Mouse (Mus musculus) left cerebral cortex, postnatal 4 days (tissue): ENCODE measurements around the gene Fam208b. TPM values are rescaled to one million over a fixed set of nuclear protein-coding genes. Genes with fewer than 3 reads are reported as not detected.
A peak's percentile ranks its signal among the peaks of the same experiment; 100 is the strongest.

ENCODE experiments used
- DNase-seq: peaks from one replicate; pipeline ENCODE4 v3.0.0-alpha.2; 2022
- intact Hi-C: fragments of 180-260 bp; cut with DNase I; formaldehyde crosslinking; loops from one replicate; pipeline ENCODE4 v1.15.1; 2025
- total RNA-seq, 2 experiments: library from RNA; stranded (reverse); gene quantifications; 2 replicates each; pipeline ENCODE4 v1.2.3; 2021

Gene Fam208b
- 10 to 100 TPM; 42.5 to 43.7 TPM for total RNA-seq

DNA sequence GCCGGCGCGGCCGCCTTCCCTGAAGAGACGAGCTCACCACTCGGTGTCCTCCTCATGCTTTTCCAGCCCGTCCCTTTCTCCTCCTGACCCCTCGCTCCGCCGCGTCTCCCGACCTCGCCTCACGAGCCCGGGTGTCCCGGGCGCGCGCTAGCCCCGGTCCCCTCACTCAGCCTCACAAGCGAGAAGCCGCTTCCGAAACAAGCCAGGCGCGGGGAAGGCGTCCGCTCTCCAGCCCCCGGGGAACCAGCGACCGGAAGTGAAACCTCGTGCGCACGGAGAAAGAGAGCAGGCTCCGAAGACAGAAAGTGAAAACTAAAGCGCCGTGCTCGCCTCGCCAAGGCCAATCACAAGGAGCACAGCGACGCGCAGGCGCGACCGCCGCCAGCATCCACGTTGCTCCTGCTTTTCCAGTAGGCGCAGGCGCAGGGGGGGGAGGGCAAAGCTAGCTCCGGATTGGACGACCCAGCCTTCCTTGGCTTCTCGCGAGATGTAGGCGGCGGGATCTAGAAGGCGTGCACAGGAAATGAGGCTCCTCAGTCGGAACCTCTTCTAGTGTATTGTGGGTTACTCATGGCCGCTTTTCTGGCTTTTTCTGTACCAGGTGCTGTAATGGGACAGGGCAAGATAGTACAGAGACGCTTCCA lies at the start of gene Fam208b:
Fam208b (minus strand) TSS at position 314 of the 644 bp plus-strand sequence.
- DNase-seq, result peak; percentile 99
- intact Hi-C loops, result no loop called here

DNA sequence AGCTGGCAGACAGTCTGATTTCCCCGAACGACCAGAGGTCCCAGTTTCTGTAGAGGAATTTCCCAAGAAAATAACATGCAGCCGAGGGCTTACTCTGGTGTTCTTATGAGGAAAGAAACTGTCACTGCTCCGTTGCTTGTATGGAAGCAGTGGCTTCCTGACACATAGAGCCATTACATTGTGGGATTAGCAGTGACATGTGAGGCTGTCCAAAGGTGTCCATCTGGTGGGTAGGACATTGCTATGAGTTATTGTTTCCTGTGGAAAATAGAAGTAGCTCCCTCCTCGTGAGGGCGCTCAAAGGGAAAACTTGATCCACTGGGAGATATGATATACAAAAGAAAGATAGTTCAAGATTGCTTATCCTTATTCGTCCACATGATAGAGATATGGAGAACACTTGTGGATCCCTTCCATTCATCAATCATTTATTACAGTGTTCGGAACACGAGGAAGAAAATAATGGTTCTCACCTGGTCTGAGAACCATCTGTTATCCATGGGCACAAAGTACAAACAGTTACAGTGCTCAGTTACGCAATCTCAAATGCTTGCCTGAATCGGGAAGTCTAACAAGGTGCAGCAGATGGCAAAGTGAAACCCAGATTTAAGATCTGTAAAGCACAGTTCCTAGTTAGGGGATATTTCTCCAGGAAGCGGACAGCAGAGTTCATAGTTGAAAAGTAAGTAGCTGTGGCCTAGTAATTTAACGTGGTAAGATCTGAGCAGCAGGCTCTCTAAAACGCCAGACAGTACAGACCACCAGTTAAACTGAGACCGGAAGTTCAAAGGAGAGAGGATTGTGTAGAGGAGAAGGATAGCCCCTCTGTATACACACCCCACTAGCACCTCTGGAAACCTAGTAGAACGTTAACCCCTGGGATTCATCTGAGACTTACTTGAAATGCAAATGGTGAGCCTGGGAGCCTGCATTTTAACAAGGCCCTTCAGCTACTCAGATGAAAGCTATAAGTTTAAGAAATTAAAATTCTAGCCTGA lies 48.6 kb upstream of the Fam208b start:
- intact Hi-C loops, result no loop called here
- no peak for DNase-seq

DNA sequence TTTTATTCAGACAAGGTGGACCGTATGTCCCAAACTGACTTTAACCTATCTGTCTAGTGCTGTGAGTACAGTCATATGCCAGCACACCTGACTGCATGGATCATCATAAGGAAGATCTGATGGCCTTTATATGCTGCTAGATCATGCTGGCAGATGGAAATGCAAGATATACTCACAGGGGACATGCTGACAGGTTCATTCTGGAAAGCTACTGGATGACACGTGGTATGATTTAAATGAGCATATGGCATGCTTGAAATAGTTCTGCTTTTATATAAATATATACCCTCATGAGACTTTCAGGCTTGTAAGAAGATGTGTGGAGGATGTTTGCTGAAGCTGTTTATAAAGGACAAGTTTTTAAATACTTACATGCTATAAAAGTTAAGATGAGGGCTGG lies 43.5 kb upstream of the Fam208b start:
- DNase-seq, result no peak

DNA sequence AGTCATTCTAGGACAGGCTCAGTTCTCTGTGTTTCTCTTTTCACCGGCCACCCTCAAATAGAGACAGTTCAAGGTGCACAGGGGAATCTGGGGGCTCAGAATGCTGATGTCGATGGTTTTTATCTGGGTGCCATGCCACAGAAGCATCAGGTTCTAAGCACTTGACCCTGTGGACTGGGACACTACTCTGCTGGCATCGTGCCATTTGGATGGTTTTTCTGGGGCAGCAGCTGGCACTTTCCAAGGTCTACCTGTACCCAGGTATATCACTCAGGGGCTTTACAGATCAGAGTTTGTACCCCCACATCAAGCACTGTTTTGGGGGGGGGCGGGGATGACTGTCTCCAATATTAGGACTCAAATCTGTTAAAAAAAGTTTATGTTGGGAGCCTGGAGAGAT lies 39.7 kb upstream of the Fam208b start:
- intact Hi-C loops, result no loop called here
- no peak for DNase-seq

More for the DNA sequence above, 43.5 kb upstream of the Fam208b start:
- intact Hi-C loops, result no loop called here

DNA sequence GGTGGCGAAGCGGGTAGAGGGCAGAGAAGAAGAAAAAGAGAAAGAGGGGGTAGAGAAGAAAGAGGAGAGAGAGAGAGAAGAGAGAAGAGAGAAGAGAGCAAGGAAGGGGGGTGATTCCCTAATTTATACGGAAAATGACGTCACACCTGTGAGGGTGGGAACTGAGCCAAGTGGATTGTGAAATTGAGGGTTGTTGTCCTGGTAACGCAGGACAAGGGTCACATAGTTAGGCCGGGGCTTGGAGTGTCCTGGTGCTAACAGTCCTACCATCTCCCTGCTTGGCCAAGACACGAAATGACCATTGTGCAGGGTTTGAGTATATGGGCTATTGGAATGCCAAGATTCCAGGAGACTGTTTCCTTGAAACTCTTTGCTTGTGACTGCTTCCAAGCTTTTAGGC lies 35.7 kb upstream of the Fam208b start:
- intact Hi-C loops, result no loop called here
- no peak for DNase-seq

DNA sequence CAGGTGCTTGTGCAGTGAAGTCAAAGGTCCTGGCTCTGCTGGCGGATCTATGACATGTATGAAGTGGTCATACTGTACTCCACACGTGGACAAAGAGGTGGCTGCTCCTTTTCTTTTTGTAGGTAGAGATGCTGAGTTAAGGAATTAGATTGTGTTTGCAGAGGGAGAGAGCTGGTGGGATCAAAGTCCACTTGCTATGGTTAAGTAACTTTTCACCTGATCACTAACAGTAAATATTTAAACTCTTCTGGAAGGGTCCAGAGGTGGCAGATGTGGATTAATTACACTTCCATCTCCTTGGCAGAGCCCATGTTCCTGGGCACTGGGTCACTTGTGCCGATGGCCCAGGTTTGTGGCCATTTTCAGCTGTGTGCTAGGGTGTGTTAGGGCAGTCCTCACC lies 35.0 kb upstream of the Fam208b start:
- no peak for DNase-seq
- intact Hi-C loops, result no loop called here

DNA sequence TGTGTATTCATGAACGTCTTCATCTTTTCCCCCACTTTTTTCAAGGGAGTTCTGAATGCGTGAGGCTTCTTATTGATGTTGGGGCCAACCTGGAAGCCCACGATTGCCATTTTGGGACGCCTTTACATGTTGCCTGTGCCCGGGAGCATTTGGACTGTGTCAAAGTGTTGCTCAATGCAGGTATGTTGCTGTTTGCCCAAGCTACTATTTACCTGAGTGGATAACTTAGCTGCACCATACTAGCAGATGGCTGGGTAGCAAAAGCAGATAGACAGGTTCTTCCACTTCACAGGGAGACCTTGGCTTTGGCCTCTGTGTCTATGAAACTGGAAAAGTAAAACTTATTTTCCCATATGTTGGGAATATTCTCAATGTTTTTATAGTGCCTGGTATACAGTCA lies 34.0 kb upstream of the Fam208b start:
- intact Hi-C loops, result no loop called here
- no peak for DNase-seq

DNA sequence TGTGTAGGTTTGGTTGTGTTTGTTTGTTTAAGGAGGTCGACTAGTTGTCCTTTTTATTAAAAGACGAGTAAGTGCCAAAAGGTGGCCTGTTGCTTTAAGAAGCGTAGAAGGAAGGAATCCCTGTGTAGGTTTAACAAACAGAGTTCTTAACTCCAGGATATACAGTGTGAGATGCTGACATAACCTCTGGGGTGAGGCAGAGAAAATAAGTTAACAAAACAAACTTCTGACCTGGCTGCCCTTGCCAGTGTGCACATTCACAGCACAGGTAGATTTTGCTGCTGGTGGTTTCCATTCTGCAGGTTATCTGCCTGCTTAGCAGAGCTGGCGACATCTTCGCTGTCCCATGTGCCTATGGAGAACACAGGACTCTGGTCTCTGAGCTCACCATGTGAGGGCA lies 31.6 kb upstream of the Fam208b start:
- intact Hi-C loops, result no loop called here
- DNase-seq, result no peak

DNA sequence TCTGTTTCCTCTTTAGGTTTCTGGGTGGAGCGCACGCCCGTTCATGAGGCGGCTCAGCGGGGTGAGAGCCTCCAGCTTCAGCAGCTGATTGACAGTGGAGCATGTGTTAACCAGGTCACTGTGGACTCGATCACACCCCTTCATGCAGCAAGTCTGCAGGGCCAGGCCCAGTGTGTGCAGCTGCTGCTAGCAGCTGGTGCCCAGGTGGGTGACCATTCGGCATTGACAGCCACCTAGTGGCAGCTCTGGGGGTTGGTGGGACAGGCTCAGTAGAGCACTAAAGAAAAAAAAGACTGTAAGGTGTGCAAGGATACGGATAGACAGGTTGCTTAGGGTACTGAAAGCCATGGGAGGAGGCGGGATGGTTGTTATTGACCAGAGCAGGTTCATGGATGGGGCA lies 31.1 kb upstream of the Fam208b start:
- intact Hi-C loops, result no loop called here
- peak; percentile 11 for DNase-seq

DNA sequence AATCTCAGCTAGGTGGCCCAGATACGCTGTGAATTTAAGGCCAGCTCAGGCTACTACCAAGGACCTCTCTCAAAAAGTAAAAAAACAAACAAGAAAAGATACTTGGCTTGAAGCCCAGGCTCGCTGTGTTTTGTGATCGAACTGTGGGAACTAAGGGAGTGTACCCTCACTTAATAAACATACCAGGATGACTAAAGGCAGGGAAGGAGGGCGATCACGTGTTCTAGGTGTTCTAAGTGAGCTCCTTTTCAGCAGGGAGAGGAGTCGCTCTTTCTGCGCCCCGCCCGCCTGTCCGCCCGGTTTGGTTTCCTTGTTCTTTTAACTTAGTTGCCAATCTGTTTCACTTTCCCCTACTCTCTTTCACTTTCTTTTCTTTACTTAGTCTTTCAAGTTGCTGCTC lies 25.9 kb upstream of the Fam208b start:
- intact Hi-C loops, result no loop called here
- DNase-seq, result no peak

DNA sequence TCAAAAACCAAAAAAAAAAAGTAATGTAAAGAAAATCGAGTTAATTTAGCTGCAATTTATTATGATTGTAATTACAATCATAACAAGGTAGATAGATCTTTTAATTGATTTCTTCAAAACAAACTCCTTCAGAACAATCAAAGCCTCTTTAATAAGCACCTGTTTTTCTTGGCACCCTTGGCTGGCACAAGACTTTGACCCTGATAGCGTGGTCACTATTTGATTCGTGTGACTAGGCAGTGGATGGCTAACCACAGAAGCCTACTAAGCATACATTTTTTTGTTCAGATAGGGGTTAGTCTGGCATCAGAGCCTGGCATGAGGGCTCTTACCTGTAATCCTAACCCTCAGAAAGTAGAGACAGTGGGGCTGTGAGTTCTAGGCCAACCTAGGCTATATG lies 24.2 kb upstream of the Fam208b start:
- intact Hi-C loops, result no loop called here
- no peak for DNase-seq

DNA sequence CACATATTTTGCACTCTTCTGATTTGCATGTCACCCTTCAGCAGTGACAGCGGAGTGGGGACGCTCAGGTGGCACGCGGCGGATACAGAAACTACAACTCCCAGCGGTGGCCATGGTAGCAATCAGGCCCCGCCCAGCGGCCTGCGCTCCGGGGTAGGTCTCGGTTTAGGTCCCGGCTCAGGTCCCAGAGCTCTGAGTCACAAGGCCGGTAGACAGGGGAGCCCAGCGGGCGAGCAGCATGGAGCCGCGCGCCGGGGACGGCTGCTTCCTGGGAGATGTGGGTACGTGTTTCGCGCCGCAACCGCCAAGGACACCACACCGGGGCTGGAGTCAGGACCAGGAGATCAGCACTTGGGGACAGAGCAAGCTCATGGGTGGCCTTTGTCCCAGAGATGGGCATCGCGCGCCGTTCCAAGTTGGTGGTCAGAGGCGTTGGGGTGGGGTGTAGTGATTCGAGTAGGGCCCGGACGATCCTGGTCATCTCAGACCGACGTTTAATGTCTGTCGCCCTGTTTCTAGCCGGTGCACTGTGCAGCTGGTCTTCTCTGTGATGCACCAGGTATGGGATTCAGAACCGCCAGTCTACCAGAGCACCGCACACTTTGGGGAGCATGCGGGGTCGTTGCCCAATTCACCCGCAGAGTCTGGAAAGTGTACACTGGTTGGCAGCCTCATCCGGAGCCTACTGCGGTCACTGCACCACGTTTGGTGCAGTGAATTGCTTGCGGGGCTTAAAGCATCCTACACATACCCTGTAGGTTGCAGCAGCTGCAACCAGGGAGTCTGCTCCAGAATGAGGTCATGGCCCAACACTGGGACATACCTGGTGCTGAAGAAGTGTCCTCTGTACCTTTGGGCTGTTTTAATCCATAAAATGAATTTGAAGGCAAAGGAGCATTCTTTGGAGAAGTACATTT lies 23.2 kb upstream of the Fam208b start, which contains the start of gene Asb13:
Asb13 (plus strand) TSS at position 138 of the 917 bp plus-strand sequence.
- peak; percentile 72 for DNase-seq
- intact Hi-C loops, result no loop called here

DNA sequence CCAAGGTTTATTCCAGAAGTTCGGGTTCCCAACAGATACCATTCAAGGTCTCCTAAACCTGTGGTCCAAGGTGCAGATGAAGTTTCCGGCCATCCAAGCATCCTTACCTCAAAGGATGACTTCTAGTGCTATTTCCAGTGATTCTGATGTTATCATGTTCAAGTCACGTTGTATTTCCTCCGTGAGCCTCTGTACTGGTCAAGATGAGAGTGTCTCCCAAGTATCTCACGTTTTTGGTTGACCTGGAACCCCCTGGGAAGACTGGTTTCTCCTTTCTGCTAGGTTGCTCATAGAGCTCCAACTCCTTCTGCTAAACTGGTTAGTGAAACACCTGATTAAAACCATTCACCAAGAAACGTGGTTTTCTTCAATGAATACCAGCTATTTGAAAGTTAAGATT lies 22.2 kb upstream of the Fam208b start:
- no peak for DNase-seq
- intact Hi-C loops, result no loop called here

DNA sequence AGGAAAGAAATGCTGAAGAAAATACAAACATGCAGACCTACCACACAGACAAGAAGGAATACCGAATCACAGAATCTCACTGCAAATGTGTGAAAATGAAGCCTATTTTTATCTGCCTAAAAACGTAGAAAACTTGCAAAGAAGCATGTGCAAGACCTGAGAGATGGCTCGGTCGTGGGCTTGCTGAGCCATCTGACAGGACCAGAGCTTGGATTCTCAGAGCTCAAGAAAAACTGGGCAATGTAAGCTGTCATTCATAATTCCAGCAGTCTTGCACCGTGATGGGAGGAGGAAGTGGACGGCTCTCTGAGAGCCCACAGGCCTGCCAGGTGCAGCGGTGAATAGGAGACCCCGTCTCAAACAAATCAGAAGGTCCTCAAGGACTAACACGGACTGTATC lies 21.6 kb upstream of the Fam208b start:
- intact Hi-C loops, result no loop called here
- DNase-seq, result no peak

DNA sequence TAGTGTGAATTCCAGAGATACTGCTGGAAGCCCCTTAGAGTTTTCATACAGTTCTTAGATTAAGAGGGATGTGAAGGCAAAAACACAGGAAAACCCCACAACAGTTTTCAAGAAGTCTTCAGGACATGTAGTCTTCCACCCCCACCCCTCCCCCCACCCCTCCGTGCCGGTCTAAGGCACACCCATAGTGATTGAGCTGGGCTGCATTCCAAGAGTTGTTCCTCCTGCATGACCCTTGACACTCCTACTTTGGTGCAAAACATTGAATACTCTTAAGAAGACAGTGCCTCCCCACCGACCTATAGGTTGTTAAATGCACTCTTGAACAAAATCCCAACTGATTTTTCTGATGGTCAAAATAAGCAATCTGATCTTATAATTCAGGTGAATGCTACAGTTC lies 17.2 kb upstream of the Fam208b start:
- intact Hi-C loops, result no loop called here
- no peak for DNase-seq

DNA sequence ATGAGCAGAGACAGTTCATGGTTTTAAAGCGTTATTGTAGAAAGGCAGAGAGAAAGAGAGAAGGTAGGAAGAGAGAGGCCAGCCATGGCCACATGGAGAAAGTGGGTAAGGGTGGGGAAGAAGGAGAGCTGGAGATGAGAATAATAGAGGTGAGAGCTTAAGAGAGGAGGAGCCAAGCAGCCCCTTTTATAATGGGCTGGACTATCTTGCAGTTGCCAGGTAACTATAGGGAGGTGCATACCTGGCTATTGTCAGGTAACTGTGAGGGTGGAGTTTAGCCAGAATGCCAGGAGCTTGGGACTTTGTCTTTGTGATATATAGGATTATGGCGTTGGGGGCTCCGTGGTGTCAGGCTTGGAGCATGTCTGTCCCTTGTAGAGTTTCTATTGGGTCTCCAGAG lies 16.2 kb upstream of the Fam208b start:
- intact Hi-C loops, result no loop called here
- no peak for DNase-seq

DNA sequence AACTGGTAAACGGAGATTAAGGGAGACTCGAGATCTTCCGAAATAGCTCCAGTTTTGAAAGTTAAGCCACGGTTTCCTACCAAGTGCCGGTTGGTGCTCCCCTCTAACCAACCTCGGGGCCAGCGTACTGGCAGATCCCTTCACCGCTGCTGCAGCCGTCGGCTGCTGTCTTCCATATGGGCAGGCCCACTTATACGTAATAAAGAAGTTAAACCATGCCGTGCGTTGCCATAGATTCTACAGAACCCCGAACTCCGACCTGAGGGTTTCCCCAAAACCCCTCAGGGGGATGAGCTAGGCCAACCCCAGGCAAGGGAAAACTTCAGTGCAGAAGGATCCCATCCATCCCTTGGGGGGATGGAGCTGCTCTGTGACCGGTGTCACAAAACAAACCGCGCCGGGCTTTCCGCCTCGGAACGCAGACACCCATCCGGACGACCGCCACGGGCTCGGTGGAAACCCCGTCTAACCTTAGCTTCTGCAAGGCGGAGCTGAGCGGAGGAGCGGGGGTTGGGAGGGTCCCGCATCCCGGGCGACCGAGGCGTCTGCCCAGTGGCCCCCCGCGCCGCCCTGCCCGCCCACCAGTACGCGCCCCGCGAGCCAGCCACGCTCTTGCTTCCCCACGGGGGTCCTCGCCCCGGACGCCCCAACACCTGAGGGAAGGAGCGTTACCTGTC lies 652 bp downstream of the Fam208b start:
- intact Hi-C loops, result no loop called here
- peak; percentile 2 for DNase-seq

DNA sequence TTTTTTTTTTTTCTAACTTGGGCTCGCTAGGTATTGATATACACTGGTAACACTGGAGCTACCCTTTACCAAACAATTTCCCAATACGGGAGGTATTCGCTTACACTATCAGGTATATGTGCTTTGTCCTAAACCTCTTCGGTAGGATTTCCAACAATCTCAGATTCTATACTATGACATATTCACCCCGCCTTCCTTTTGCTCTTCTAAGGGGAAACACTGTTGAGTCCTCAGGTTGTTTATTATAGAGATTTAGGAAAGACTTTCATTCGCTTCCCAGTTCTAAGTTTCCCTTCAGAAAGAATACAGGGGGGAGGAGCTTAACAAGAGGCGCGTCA lies 1.2 kb downstream of the Fam208b start:
- intact Hi-C loops, result no loop called here

DNA sequence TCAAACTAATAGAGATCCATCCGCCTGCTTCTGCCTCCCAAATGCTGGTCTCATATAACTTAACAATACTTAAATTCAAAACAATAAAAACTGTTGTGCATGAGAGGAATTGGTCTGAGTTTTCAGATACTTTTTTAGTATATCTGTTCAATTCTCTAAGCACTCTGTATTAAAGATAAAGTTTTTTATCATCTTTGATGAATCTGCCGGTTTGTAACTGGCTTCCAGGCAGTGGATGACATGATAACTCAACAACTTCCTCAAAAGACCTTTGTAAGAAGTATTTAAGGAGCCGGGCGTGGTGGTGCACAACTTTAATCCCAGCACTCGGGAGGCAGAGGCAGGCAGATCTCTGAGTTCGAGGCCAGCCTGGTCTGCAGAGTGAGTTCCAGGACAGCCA lies 14.7 kb downstream of the Fam208b start:
- DNase-seq, result no peak
- intact Hi-C loops, result no loop called here

More for the DNA sequence above, 1.2 kb downstream of the Fam208b start:
- no peak for DNase-seq

DNA sequence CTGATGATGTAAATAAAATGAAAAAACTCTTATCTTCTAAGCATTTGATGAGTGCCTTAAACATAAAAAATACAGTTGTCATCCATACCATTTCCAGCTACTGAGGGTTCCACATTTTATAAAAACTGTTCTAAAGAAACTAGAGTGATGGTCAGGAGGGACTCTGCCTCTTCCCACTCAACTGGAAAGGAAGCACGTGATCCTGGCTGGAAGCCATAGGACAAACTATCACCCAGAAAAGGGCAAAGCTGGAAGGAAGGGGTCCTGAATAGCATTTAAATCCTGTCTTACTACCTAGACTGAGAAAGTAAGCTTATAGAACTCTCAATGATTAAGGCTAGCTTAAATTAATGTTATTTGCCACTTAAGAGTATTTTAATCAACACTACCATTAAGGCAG lies 16.6 kb downstream of the Fam208b start:
- intact Hi-C loops, result no loop called here
- DNase-seq, result no peak

DNA sequence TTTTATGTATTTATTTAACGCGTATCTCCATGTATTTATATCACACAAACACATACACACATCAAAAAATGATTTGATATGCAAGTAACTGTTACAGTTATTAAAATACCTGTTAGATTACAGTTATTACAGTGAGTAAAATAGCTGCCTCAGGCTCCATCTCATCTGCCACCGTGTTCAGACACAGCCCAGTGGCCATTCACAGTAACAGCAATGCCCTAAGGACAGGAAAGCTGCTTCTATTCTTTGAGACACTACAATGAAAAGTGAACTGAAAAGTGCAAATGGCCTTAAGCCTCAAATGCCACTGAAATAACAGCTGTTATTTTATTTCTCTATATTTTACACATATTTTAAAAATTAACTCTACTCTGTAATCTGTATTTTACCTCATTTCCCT lies 20.1 kb downstream of the Fam208b start:
- no peak for DNase-seq
- intact Hi-C loops, result no loop called here
